Mouse (Mus musculus) ZHBTc4 (cell line): Measurements from ENCODE around the gene Tmed8.

Experiments
- DNase-seq: peaks from one replicate; pipeline ENCODE4 v3.0.0-alpha.2; 2011; ENCODE audit warnings: low read depth, low spot score

Tmed8 gene

GRCm38 (mm10) chr12:87199973-87200586 lies at the start of gene Tmed8:
TSS of gene Tmed8 (minus strand) at chr12:87200454.
- peak; percentile 93 for DNase-seq

GRCm38 (mm10) chr12:87238632-87239031 lies 38.4 kb upstream of the Tmed8 start, which contains the start of gene Noxred1:
TSS of gene Noxred1 (minus strand) at chr12:87238732.
- DNase-seq: no peak

- DNase-seq: no peak
Measured at GRCm38 (mm10) chr12:87236882-87237483, 36.7 kb upstream of the Tmed8 start.

GRCm38 (mm10) chr12:87230379-87230895 lies 30.2 kb upstream of the Tmed8 start:
- no peak for DNase-seq

- DNase-seq: no peak
Measured at GRCm38 (mm10) chr12:87229633-87230032, 29.4 kb upstream of the Tmed8 start.

GRCm38 (mm10) chr12:87226801-87227200 lies 26.5 kb upstream of the Tmed8 start:
- DNase-seq: peak; percentile 89

- peak; percentile 72 for DNase-seq
Measured at GRCm38 (mm10) chr12:87224950-87225349, 24.7 kb upstream of the Tmed8 start.

- no peak for DNase-seq
Measured at GRCm38 (mm10) chr12:87219362-87219761, 19.1 kb upstream of the Tmed8 start.

- DNase-seq: no peak
Measured at GRCm38 (mm10) chr12:87217596-87217995, 17.3 kb upstream of the Tmed8 start.

- no peak for DNase-seq
Measured at GRCm38 (mm10) chr12:87216053-87216452, 15.8 kb upstream of the Tmed8 start.

GRCm38 (mm10) chr12:87212844-87213606 lies 12.8 kb upstream of the Tmed8 start:
- DNase-seq: no peak

GRCm38 (mm10) chr12:87205789-87206188 lies 5.5 kb upstream of the Tmed8 start:
- DNase-seq: peak; percentile 62

GRCm38 (mm10) chr12:87201694-87202093 lies 1.4 kb upstream of the Tmed8 start:
- DNase-seq: no peak

GRCm38 (mm10) chr12:87199206-87199972 lies 865 bp downstream of the Tmed8 start, which contains the start of gene Samd15:
TSS of gene Samd15 (plus strand) at chr12:87199723.
- DNase-seq: peak; percentile 65

GRCm38 (mm10) chr12:87198792-87199191 lies 1.5 kb downstream of the Tmed8 start:
- no peak for DNase-seq

- no peak for DNase-seq
Measured at GRCm38 (mm10) chr12:87196310-87196709, 3.9 kb downstream of the Tmed8 start.

GRCm38 (mm10) chr12:87195069-87195468 lies 5.2 kb downstream of the Tmed8 start:
- DNase-seq: no peak

GRCm38 (mm10) chr12:87193008-87193407 lies 7.2 kb downstream of the Tmed8 start:
- DNase-seq: no peak

GRCm38 (mm10) chr12:87177631-87178030 lies 22.6 kb downstream of the Tmed8 start:
- no peak for DNase-seq

GRCm38 (mm10) chr12:87175194-87175946 lies 24.9 kb downstream of the Tmed8 start:
- DNase-seq: no peak

- DNase-seq: no peak
Measured at GRCm38 (mm10) chr12:87160815-87161214, 39.4 kb downstream of the Tmed8 start.
